Mouse (Mus musculus) embryonic facial prominence, embryonic 11.5 days (tissue): ENCODE measurements around the gene Atxn2l. TPM values are rescaled to one million over a fixed set of nuclear protein-coding genes. Genes with fewer than 3 reads are reported as not detected.
"Not testable (repeated sequence)": the region's sequence is repeated elsewhere in the genome, so short reads cannot be mapped to it uniquely, and the experiment has no call there.

Experiments
- ATAC-seq: fragments of 200-750 bp; cut with Nextera tagmentation; replicated peaks from 2 replicates; pipeline ENCODE4 v1.8.0; 2017; ENCODE audit warnings: low read depth; ENCODE audit not compliant: insufficient number of reproducible peaks, low FRiP score, low TSS enrichment
- DNase-seq: peaks from one replicate; pipeline ENCODE4 v3.0.0-alpha.2; 2015; ENCODE audit warnings: low spot score
- H3K27ac ChIP-seq: fragments of 300-500 bp; sonication (generic); replicated peaks from 2 replicates; pipeline ENCODE4 v1.5.1; 2014; ENCODE audit warnings: mild to moderate bottlenecking, low read depth, low read length, control low read depth
- H3K27me3 ChIP-seq: fragments of 300-500 bp; sonication (generic); 2 replicates; pipeline ENCODE4 v1.6.1; 2014; ENCODE audit warnings: mild to moderate bottlenecking, low read length, moderate library complexity, mixed read lengths; ENCODE audit not compliant: control insufficient read depth, insufficient read depth
- H3K36me3 ChIP-seq: fragments of 300-500 bp; sonication (generic); replicated peaks from 2 replicates; pipeline ENCODE4 v1.6.1; 2014; ENCODE audit warnings: low read depth, mild to moderate bottlenecking, low read length, moderate library complexity, mixed read lengths; ENCODE audit not compliant: control insufficient read depth, insufficient read depth
- H3K4me1 ChIP-seq: fragments of 300-500 bp; sonication (generic); 2 replicates; pipeline ENCODE4 v1.6.1; 2014; ENCODE audit warnings: low read length, mixed read lengths; ENCODE audit not compliant: control insufficient read depth, insufficient read depth
- H3K4me2 ChIP-seq: fragments of 300-500 bp; sonication (generic); 2 replicates; pipeline ENCODE4 v1.6.1; 2014; ENCODE audit warnings: low read depth, mild to moderate bottlenecking, control low read depth, low read length, moderate library complexity
- H3K4me3 ChIP-seq: fragments of 300-500 bp; sonication (generic); 2 replicates; pipeline ENCODE4 v1.5.1; 2014; ENCODE audit warnings: low read depth, low read length, control low read depth
- H3K9ac ChIP-seq: fragments of 300-500 bp; sonication (generic); replicated peaks from 2 replicates; pipeline ENCODE4 v1.6.1; 2014; ENCODE audit warnings: mild to moderate bottlenecking, control low read depth, low read length
- H3K9me3 ChIP-seq: fragments of 300-500 bp; sonication (generic); replicated peaks from 2 replicates; pipeline ENCODE4 v1.6.1; 2016; ENCODE audit warnings: mild to moderate bottlenecking, low read length, inconsistent platforms, mixed read lengths; ENCODE audit not compliant: control insufficient read depth
- WGBS: fragments of 180-500 bp; shearing (Covaris S2); extraction: QIAGEN DNeasy Blood & Tissue Kit; methylation state at CpG from one replicate; pipeline ENCODE4 v1.1.7; 2014; 5-methylcytosine and 5-hydroxymethylcytosine counted together
- polyA plus RNA-seq: library from polyadenylated mRNA; unstranded; fragments of >200 nt; fragmentation: Nextera tagmentation; extraction: Ambion mirVana; gene quantifications from 2 replicates; pipeline ENCODE4 v1.2.1, GENCODE M21; 2014

The Atxn2l gene
- polyA plus RNA-seq, 1 experiment from 2014 or later = 46.2 TPM

DNA sequence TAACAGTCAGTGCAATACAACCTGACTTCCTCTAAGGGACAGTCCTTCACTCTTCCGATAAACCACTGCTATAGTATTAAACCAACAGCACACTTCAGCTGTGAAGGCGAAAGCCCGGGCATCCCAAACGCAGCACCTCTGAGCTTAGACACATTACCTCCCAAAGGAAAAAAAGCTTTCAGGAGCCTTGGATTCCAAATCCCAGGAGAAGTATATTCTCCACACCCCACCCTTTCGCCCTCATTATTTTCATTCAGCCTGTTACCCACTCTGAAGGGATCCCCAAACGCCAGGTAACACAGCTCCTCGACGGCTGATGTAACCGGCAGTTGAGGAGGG lies 1.6 kb downstream of the Atxn2l start:
- peak overlapping the region; percentile 99 for H3K27ac ChIP-seq
- no peaks in the 10 kb centered on the region for H3K27me3 ChIP-seq
- no peaks in the 10 kb centered on the region for H3K4me1 ChIP-seq
- DNase-seq (no peak), ATAC-seq (no peak; the same call in 1 of the 2 replicates)
- peak overlapping the region; percentile 45 for H3K9ac ChIP-seq
- H3K4me2 ChIP-seq = peak overlapping the region; percentile 60
- H3K4me3 ChIP-seq = peak overlapping the region; percentile 100
- WGBS = 6% methylated on average over 9 of the region's 9 CpGs
- no peaks in the 10 kb centered on the region for H3K9me3 ChIP-seq
- H3K36me3 ChIP-seq = peaks cover 17% of the 10 kb centered on the region

DNA sequence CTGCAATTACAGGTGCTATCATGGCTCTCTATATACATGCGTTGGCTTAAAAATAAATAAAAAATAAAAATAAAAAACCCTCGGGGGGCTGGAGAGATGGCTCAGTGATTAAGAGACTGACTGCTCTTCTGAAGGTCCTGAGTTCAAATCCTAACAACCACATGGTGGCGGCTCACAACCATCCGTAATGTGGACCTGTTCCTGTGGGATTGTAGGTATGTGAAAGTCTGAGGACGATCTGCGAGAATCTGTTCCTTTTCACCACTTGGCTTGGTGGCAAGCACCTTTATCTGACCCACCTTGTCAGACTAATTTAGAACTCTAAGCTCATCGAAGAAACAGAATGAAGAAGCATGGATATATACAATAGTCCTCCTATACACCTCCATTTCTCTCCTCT lies 3.8 kb downstream of the Atxn2l start:
- H3K9ac ChIP-seq = no peak overlapping the region
- no peak overlapping the region for H3K4me2 ChIP-seq
- DNase-seq (no peak), ATAC-seq (no peak)
- H3K9me3 ChIP-seq = no peaks in the 10 kb centered on the region
- no peaks in the 10 kb centered on the region for H3K4me1 ChIP-seq
- no peaks in the 10 kb centered on the region for H3K27me3 ChIP-seq
- WGBS = 95% methylated on average over 7 of the region's 7 CpGs
- no peak overlapping the region for H3K27ac ChIP-seq
- H3K36me3 ChIP-seq = peaks cover 33% of the 10 kb centered on the region
- no peak overlapping the region for H3K4me3 ChIP-seq

DNA sequence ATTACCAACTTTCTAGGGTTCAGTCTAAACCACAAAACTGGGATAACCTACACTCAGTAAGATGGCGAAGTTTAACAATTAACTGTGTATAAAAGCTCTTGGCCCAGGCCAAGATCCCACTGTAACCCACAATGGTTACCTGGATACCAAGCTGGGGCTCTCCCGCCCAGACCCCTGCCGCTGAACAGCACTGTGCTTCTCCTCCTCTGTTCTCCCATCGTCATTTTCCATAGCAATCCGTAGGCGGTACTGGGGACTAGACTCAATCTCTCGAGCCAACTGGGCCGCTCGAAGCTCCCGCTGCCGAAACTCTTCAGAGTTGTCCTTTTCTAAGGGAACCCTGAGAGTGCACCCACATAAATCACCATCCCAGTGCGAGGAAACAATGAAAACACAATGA lies 5.3 kb downstream of the Atxn2l start:
- no peaks in the 10 kb centered on the region for H3K9me3 ChIP-seq
- no peaks in the 10 kb centered on the region for H3K4me1 ChIP-seq
- no peaks in the 10 kb centered on the region for H3K27me3 ChIP-seq
- ATAC-seq (no peak), DNase-seq (no peak)
- H3K9ac ChIP-seq = no peak overlapping the region
- peaks cover 47% of the 10 kb centered on the region for H3K36me3 ChIP-seq
- H3K4me3 ChIP-seq = no peak overlapping the region
- H3K27ac ChIP-seq = no peak overlapping the region
- no peak overlapping the region for H3K4me2 ChIP-seq
- 94% methylated on average over 12 of the region's 12 CpGs for WGBS

DNA sequence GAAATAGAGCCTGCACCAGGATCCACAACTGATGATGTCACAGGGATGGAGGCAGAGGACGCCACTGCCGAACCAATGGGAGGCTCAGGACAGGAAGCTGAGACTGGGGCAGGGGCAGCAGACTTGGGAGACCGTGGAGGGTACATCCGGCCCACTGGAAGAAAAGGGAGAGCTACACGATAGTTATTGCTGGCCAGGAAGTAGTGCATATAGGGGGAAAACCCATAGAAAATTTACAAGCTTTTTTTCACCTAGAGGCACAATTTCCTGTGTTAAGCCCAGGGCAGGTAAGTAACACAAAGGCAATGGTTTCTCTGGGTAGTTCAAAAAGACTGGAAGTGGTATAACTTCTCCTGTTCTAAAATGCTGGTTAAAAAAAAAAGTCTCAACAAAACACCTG lies 6.8 kb downstream of the Atxn2l start:
- no peaks in the 10 kb centered on the region for H3K27me3 ChIP-seq

DNA sequence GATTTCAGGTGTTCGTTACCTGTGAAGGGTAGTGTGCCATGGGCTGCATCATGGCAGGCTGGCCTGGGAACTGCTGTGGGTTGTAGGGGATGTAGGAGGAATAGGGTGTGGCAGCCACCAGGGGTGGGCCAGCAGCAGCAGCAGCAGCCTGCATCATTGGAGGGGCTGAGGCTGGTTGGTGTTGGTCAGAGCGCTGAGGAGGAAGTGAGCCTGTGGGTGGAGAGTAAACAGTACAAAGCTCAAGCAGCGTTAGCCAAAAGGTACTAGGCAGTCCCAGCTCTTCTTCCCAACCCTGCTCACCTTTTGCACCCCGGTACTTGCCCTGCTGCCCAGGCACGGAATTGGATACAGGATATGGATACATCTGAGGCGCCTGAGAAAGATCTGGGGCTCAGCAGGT lies 9.1 kb downstream of the Atxn2l start:
- H3K27ac ChIP-seq = no peak overlapping the region
- 87% methylated on average over 6 of the region's 6 CpGs for WGBS
- no peak overlapping the region for H3K4me3 ChIP-seq
- no peak for ATAC-seq
- H3K9ac ChIP-seq = no peak overlapping the region
- peaks cover 47% of the 10 kb centered on the region for H3K36me3 ChIP-seq
- DNase-seq = no peak
- no peaks in the 10 kb centered on the region for H3K9me3 ChIP-seq
- H3K27me3 ChIP-seq = no peaks in the 10 kb centered on the region
- H3K4me1 ChIP-seq = no peaks in the 10 kb centered on the region
- no peak overlapping the region for H3K4me2 ChIP-seq

More for the DNA sequence above, 6.8 kb downstream of the Atxn2l start:
- ATAC-seq = no peak
- Histone ChIP-seq H3K27ac (no peak overlapping the region), H3K9me3 (no peaks in the 10 kb centered on the region), H3K4me3 (no peak overlapping the region), H3K9ac (no peak overlapping the region), H3K4me1 (no peaks in the 10 kb centered on the region), H3K4me2 (no peak overlapping the region), H3K36me3 (peaks cover 59% of the 10 kb centered on the region)
- DNase-seq = no peak
- 92% methylated on average over 5 of the region's 5 CpGs for WGBS

DNA sequence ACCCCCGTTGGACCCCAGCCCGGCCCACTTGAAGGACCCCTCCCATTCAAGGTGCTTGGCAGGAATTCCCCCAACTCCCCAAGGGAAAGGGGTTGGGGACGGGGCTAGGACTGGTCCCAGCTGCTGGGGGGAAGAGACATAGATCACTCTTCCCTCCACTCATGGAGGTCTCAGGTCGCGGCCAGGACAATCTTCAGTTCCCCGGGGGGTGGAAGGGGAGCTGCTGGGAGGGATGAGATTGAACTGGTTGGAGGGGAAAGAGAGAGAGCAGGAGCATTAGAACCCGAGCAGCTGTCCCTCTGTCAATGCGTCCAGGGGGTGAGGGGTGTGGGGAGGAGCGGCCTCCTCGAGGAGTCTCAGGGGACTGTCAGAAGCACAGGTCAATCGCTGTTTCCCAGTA lies 11.3 kb downstream of the Atxn2l start:
- DNase-seq = no peak
- 62% methylated on average over 11 of the region's 11 CpGs for WGBS
- no peak overlapping the region for H3K4me2 ChIP-seq
- peaks cover 43% of the 10 kb centered on the region for H3K36me3 ChIP-seq
- no peaks in the 10 kb centered on the region for H3K27me3 ChIP-seq
- 0 out of 2 replicates have a peak, but pooled peaks have one; percentile 5 for ATAC-seq
- H3K9me3 ChIP-seq = no peaks in the 10 kb centered on the region
- H3K9ac ChIP-seq = no peak overlapping the region
- H3K4me1 ChIP-seq = no peaks in the 10 kb centered on the region
- no peak overlapping the region for H3K4me3 ChIP-seq
- no peak overlapping the region for H3K27ac ChIP-seq

DNA sequence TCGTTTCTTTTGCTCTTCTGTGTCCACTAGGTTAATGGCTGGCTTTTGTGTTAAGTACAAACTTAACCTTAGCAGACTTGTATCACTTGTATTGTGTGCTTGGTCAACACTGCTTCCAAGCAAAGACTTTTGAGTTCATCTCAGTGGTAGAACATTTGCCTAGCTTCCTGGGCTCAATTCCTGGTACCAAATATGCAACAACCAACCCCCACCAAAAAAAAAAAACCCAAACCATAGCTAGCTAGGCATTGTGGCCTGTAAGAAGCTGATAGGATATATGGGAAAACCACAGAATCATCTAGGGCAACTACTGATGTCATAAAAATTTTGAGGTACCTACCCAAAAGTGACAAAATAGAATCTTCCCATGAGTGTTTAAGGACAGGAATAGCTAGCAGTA lies 12.2 kb downstream of the Atxn2l start:
- WGBS = 81% methylated on average over 1 of the region's 1 CpGs
- H3K4me3 ChIP-seq = no peak overlapping the region
- ATAC-seq (no peak), DNase-seq (no peak)
- H3K4me1 ChIP-seq = no peaks in the 10 kb centered on the region
- no peak overlapping the region for H3K4me2 ChIP-seq
- no peak overlapping the region for H3K27ac ChIP-seq
- H3K9me3 ChIP-seq = no peaks in the 10 kb centered on the region
- H3K36me3 ChIP-seq = peaks cover 35% of the 10 kb centered on the region
- no peak overlapping the region for H3K9ac ChIP-seq
- no peaks in the 10 kb centered on the region for H3K27me3 ChIP-seq

DNA sequence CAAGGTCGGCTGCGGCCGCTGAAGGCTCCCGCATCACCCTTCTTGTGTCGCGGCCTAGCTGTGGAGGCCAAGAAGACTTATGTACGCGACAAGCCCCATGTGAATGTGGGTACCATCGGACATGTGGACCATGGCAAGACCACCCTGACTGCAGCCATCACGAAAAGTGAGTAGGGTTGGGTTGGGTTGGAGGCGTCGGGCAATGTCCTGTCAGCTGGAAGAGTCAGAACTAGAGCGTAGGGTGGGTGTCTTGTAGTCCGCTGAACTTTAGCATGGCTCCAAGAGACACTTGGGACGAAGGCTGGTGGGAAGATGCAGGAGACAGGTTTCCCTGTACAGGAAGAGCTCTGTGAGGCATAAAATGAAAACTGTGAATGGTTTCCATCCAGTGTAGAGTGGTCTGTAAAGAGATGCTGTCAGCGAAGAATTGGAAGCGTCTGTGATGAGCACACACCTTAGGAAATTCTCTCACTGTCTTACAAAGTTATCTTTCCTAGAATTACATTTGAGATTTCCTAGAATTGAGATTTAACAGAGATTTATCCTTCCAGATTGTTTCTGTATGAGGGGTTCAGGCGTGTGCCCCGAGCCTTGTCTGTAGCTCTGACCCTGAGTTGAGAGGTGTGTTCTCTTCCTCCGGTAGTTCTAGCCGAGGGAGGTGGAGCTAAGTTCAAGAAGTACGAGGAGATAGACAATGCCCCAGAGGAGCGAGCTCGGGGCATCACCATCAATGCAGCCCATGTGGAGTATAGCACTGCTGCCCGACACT lies 15.4 kb downstream of the Atxn2l start:
- Histone ChIP-seq H3K9ac (peak overlapping the region; percentile 74), H3K4me3 (peak overlapping the region; percentile 59), H3K4me2 (peak overlapping the region; percentile 88), H3K36me3 (peaks cover 11% of the 10 kb centered on the region)
- not testable (repeated sequence) for ATAC-seq, H3K27ac ChIP-seq, DNase-seq, H3K4me1 ChIP-seq, H3K27me3 ChIP-seq, H3K9me3 ChIP-seq
- 19% methylated on average over 21 of the region's 25 CpGs for WGBS
